Mouse (Mus musculus) liver, embryonic 14.5 days (tissue): Measurements from ENCODE around the gene Ptpn14. TPM values are rescaled to one million over a fixed set of nuclear protein-coding genes. Genes with fewer than 3 reads are reported as not detected.

Experiments
- ATAC-seq: fragments of 200-750 bp; cut with Nextera tagmentation; 2 replicates; pipeline ENCODE4 v1.8.0; 2017; ENCODE audit warnings: moderate number of reproducible peaks, mild to moderate bottlenecking, moderate library complexity; ENCODE audit not compliant: insufficient read depth
- DNase-seq, 3 experiments: peaks; one replicate each; pipeline ENCODE4 v3.0.0-alpha.2; 2012 to 2013; ENCODE audit warnings: low read depth in 3 of 3, low spot score in 3 of 3
- H3K27ac ChIP-seq: fragments of 300-500 bp; sonication (generic); 2 replicates; pipeline ENCODE4 v1.5.1; 2014; ENCODE audit warnings: moderate library complexity, mild to moderate bottlenecking, control low read depth, inconsistent platforms
- H3K27me3 ChIP-seq: fragments of 300-500 bp; sonication (generic); 2 replicates; pipeline ENCODE4 v1.6.1; 2014; ENCODE audit warnings: mild to moderate bottlenecking, low read length, moderate library complexity; ENCODE audit not compliant: control insufficient read depth, insufficient read depth
- H3K36me3 ChIP-seq: fragments of 300-500 bp; sonication (generic); replicated peaks from 2 replicates; pipeline ENCODE4 v1.6.1; 2014; ENCODE audit warnings: low read depth; ENCODE audit not compliant: control insufficient read depth, insufficient read depth
- H3K4me1 ChIP-seq, 2 experiments: fragments of 200-500 bp in 1 of 2; fragments of 300-500 bp in 1 of 2; sonication (generic) in 1 of 2; replicated peaks; 2 replicates each; pipeline ENCODE4 v1.6.1; 2012 to 2014; ENCODE audit warnings: antibody characterized with exemption in 1 of 2, inconsistent platforms in 1 of 2, low read length in 1 of 2; ENCODE audit not compliant: control insufficient read depth in 2 of 2, insufficient read depth in 2 of 2
- H3K4me2 ChIP-seq: fragments of 300-500 bp; sonication (generic); 2 replicates; pipeline ENCODE4 v1.6.1; 2014; ENCODE audit warnings: low read depth, mild to moderate bottlenecking, control low read depth, moderate library complexity
- H3K4me3 ChIP-seq, 2 experiments: fragments of 200-500 bp in 1 of 2; fragments of 300-500 bp in 1 of 2; sonication (generic) in 1 of 2; 2 replicates each; pipeline ENCODE4 v1.5.1; 2012 to 2014; ENCODE audit warnings: low read depth in 2 of 2, low read length in 2 of 2, mild to moderate bottlenecking in 2 of 2, control low read depth in 1 of 2, inconsistent platforms in 1 of 2, moderate library complexity in 1 of 2; ENCODE audit not compliant: insufficient read depth in 1 of 2
- H3K9ac ChIP-seq: fragments of 300-500 bp; sonication (generic); replicated peaks from 2 replicates; pipeline ENCODE4 v1.6.1; 2014; ENCODE audit warnings: mild to moderate bottlenecking, control low read depth, moderate library complexity
- H3K9me3 ChIP-seq: fragments of 300-500 bp; sonication (generic); 2 replicates; pipeline ENCODE4 v1.6.1; 2016; ENCODE audit warnings: low read length, mixed read lengths; ENCODE audit not compliant: control insufficient read depth
- CTCF ChIP-seq: IDR thresholded peaks from 2 replicates; pipeline ENCODE4 v1.5.1; 2016; ENCODE audit warnings: antibody characterized with exemption, low read depth, control low read depth
- EP300 ChIP-seq: IDR thresholded peaks from 2 replicates; pipeline ENCODE4 v1.6.1; 2016; ENCODE audit warnings: antibody characterized with exemption, low read depth
- WGBS: fragments of 180-500 bp; shearing (Covaris S2); extraction: QIAGEN DNeasy Blood & Tissue Kit; methylation state at CpG from one replicate; pipeline ENCODE4 v1.1.7; 2014; ENCODE audit not compliant: insufficient replicate concordance; 5-methylcytosine and 5-hydroxymethylcytosine counted together
- polyA plus RNA-seq, 2 experiments: library from polyadenylated mRNA; depleted of rRNA in 1 of 2; stranded (reverse) in 1 of 2; unstranded in 1 of 2; fragments of >200 nt; fragmentation: Nextera tagmentation in 1 of 2; extraction: Ambion mirVana in 1 of 2; gene quantifications; 2 replicates each; pipeline versions ENCODE4 v1.2.1 to v1.2.3; 2012 to 2014

Ptpn14 gene
- polyA plus RNA-seq, 2 experiments: 0.22 to 0.50 TPM

DNA sequence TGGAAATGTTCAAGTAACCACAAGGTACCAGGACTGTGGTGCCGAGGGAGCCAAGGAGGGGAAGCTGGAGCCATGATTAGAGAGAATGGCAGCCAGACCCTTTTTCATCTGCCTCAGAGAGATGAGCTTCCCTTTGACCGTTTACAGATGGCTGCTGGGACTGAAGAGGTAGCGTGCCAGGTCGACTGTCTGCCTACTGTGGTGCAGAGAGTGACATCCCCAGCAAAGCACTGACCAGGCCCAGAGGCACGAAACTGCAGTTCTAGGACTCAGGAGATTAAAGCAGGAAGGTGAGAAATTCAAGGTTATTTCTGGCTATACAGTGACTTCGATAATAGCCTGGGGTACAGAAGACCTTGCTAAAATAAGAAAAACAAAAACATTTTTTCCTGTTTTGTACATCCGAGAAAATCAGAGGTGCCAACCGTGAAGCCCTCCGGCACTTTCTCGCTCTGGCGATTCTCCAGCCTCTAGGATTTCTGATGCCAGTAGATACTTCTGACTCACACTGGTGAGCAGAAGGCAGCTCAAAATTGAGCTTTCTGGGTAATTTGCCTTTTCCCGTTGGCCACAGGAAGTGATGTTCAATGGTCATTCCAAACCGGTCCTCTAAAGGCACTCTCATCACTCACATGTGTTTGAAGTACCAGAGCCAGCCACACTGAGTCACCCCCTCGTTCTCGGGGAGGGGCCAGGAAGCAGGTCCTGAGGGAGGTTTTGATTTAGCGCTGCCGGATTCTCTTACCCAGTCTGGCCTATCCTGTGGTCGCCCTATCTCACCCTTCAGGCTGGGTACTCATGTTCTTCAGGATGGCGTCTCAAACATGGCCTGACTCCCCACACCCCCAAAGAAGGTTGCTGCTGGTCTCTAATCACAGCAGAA is 11.9 kb upstream of the Ptpn14 start:
- ATAC-seq: no peak
- DNase-seq: no peak
- Histone ChIP-seq H3K4me1 (no peaks in the 10 kb centered on the region), H3K27me3 (no peaks in the 10 kb centered on the region), H3K9ac (no peak overlapping the region), H3K27ac (no peak overlapping the region), H3K4me2 (no peak overlapping the region), H3K36me3 (no peaks in the 10 kb centered on the region), H3K4me3 (no peak overlapping the region), H3K9me3 (0 out of 2 replicates have a peak, but pooled peaks cover 3% of the 10 kb centered on the region)
- TF ChIP-seq CTCF (no peak), EP300 (no peak)
- WGBS: 38% methylated on average over 19 of the region's 19 CpGs

DNA sequence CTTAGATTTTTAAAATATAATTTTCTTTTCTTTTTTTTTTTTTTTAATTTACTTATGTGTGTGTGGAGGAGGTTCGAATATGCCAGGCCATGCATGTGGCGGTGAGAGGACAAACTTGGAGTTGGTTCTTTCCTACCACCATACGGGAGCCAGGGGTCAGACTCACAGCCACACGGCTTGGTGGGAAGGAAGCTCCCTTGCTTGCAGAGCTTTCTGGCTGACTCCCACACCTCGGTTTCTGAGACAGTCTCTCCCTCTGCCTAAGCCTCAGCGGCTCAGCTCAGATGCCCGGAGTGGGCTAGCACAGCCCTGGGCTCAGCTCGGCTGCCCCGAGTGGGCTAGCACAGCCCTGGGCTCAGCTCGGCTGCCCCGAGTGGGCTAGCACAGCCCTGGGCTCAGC is 10.5 kb upstream of the Ptpn14 start:
- ATAC-seq: no peak
- DNase-seq: no peak
- H3K9me3 ChIP-seq: 0 out of 2 replicates have a peak, but pooled peaks cover 3% of the 10 kb centered on the region
- H3K4me3 ChIP-seq: no peak overlapping the region
- 74% methylated on average over 11 of the region's 11 CpGs for WGBS
- H3K36me3 ChIP-seq: no peaks in the 10 kb centered on the region
- H3K27ac ChIP-seq: no peak overlapping the region
- H3K27me3 ChIP-seq: no peaks in the 10 kb centered on the region
- no peak overlapping the region for H3K4me2 ChIP-seq
- no peaks in the 10 kb centered on the region for H3K4me1 ChIP-seq
- no peak for TF ChIP-seq CTCF
- no peak overlapping the region for H3K9ac ChIP-seq

DNA sequence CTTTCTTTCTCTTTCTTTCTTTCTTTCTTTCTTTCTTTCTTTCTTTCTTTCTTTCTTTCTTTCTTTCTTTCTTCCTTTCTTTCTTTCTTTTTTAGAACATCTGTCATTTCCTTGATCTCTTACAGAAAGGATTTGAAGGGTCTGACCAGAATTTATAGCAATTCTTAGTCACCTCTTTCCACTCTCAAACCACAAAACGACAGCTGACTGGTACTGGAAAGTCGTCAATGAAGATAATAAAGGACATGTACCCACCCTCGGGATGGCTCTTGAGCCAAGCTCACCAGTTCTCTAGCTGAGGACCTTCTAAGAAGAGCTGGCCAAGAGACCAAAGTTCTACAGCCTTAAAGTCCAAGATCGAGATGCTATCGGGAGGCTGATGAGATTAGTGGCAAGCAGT is 9.5 kb upstream of the Ptpn14 start:
- no peaks in the 10 kb centered on the region for H3K27me3 ChIP-seq
- DNase-seq (no peak), ATAC-seq (no peak)
- H3K4me1 ChIP-seq: no peaks in the 10 kb centered on the region
- H3K27ac ChIP-seq: no peak overlapping the region
- TF ChIP-seq CTCF: no peak
- no peak for TF ChIP-seq EP300
- H3K36me3 ChIP-seq: no peaks in the 10 kb centered on the region
- H3K9ac ChIP-seq: no peak overlapping the region
- H3K4me3 ChIP-seq: no peak overlapping the region
- 35% methylated on average over 5 of the region's 5 CpGs for WGBS
- H3K9me3 ChIP-seq: 0 out of 2 replicates have a peak, but pooled peaks cover 3% of the 10 kb centered on the region
- H3K4me2 ChIP-seq: no peak overlapping the region

DNA sequence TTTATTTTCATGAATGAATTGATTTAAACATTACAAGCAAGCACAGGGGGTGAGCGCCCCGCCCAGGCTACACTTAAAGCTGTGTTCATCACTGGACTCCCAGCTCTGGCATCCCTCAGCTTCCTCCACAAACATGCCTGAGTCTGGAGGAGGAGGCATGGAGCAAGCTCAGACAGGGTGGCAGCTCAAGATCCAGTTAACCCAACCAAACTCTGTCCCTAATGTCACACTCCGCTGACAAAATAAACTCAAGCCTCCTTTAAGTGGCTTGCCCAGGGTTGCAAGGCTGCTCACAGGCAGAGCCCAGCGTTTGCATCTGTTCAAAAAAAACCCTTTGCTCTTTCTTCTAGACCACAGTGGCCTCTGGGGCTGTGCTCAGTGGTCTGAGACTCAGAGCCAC is 1.9 kb upstream of the Ptpn14 start:
- 52% methylated on average over 4 of the region's 4 CpGs for WGBS
- DNase-seq: no peak

DNA sequence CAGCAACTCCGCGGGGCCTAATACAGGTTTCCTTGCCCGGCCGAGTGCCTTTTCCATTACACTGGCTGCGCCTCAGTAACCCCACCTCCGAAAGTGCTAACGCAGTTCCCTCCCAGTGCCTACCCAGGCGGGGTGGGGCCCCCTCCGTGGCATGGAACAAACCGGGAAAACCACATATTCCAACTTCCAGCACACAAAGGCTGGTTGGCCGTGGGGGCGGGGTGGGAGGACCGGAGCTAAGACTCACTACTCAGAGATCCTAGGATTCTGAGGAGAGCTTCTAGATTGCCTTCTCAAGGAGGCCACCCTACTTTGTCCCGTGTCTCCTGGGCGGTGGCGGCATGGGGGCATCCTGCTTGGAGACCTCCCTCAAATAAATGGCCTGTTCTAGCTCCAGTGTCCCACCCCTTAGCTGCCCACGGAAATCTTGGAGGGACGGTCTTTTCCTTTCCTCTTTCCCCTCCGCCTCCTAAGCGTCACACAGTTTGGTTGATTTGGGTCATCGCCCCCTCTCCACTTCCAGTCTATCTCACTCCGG is 653 bp upstream of the Ptpn14 start:
- no peaks in the 10 kb centered on the region for H3K4me1 ChIP-seq
- WGBS: 10% methylated on average over 22 of the region's 22 CpGs
- no peak overlapping the region for H3K9ac ChIP-seq
- no peak overlapping the region for H3K27ac ChIP-seq
- no peaks in the 10 kb centered on the region for H3K36me3 ChIP-seq
- no peak for DNase-seq
- peak; percentile 9; the same call in 1 of the 2 replicates for ATAC-seq
- no peaks in the 10 kb centered on the region for H3K9me3 ChIP-seq
- H3K27me3 ChIP-seq: peaks cover 47% of the 10 kb centered on the region
- H3K4me3 ChIP-seq: peak overlapping the region; percentile 21 to 47
- H3K4me2 ChIP-seq: peak overlapping the region; percentile 53
- TF ChIP-seq EP300 (no peak), CTCF (no peak)

More for the DNA sequence above, 1.9 kb upstream of the Ptpn14 start:
- Histone ChIP-seq H3K27me3 (peaks cover 47% of the 10 kb centered on the region), H3K4me3 (no peak overlapping the region), H3K4me2 (no peak overlapping the region), H3K27ac (no peak overlapping the region), H3K36me3 (no peaks in the 10 kb centered on the region), H3K4me1 (no peaks in the 10 kb centered on the region), H3K9me3 (no peaks in the 10 kb centered on the region), H3K9ac (no peak overlapping the region)
- ATAC-seq: no peak
- TF ChIP-seq CTCF: no peak
- TF ChIP-seq EP300: no peak
